Mouse (Mus musculus): Measurements from ENCODE around the gene Dhtkd1. TPM values are rescaled to one million over a fixed set of nuclear protein-coding genes. Genes with fewer than 3 reads are reported as not detected.

Gene Dhtkd1
- polyA plus RNA-seq, 1 experiment: 0.11 TPM

GRCm38 (mm10) chr2:5851116-5851515, 91.5 kb downstream of the Dhtkd1 start:
- WGBS: 92% methylated on average over 9 of the region's 9 CpGs
- no peak for DNase-seq (ENCODE audit: low read depth, low spot score)

Other genes starting within 250 kb of the Dhtkd1 start
- 9.0 and 13.4 TPM in 2 replicates for gene Camk1d, start 228.3 kb downstream of the Dhtkd1 start, polyA plus RNA-seq (2012; rRNA removed)
- 15.1 and 37.5 TPM in 2 replicates for gene Nudt5, start 97.8 kb downstream of the Dhtkd1 start, polyA plus RNA-seq (2012; rRNA removed)
- gene Cdc123, start 97.6 kb downstream of the Dhtkd1 start, polyA plus RNA-seq (2012; rRNA removed): 89.1 and 98.5 TPM in 2 replicates
- gene Gm13199, start 79.9 kb downstream of the Dhtkd1 start, polyA plus RNA-seq (2012; rRNA removed): 1.3 and 1.9 TPM in 2 replicates
- 16.4 and 31.1 TPM in 2 replicates for gene Sec61a2, start 47.4 kb downstream of the Dhtkd1 start, polyA plus RNA-seq (2012; rRNA removed)
- 2.5 and 3.8 TPM in 2 replicates for gene Upf2, start 8.7 kb upstream of the Dhtkd1 start, polyA plus RNA-seq (2012; rRNA removed)
- 7.9 and 8.1 TPM in 2 replicates for gene Proser2, start 187.4 kb upstream of the Dhtkd1 start, polyA plus RNA-seq (2012; rRNA removed)

Data from large intestine, adult 2 months (tissue).